Mouse (Mus musculus) spleen, adult 2 months (tissue): ENCODE results near the gene Pde9a. TPM values are rescaled to one million over a fixed set of nuclear protein-coding genes. Genes with fewer than 3 reads are reported as not detected.

Experiments used
- DNase-seq, 2 experiments: peaks; one replicate each; pipeline versions ENCODE4 v3.0.0 to v3.0.0-alpha.2; 2012 to 2021; ENCODE audit warnings: low spot score in 2 of 2, low read depth in 1 of 2
- H3K27ac ChIP-seq: fragments of 200-500 bp; 2 replicates; pipeline ENCODE4 v1.5.1; 2012; ENCODE audit warnings: low read length, inconsistent platforms; ENCODE audit not compliant: insufficient read depth
- H3K27me3 ChIP-seq: fragments of 200-500 bp; 2 replicates; pipeline ENCODE4 v1.6.1; 2012; ENCODE audit warnings: mild to moderate bottlenecking, moderate library complexity, low read length, inconsistent platforms; ENCODE audit not compliant: control insufficient read depth, insufficient read depth
- H3K36me3 ChIP-seq: fragments of 200-500 bp; 2 replicates; pipeline ENCODE4 v1.6.1; 2012; ENCODE audit warnings: mild to moderate bottlenecking, low read length, inconsistent platforms; ENCODE audit not compliant: control insufficient read depth, insufficient read depth
- H3K4me1 ChIP-seq: fragments of 200-500 bp; 2 replicates; pipeline ENCODE4 v1.6.1; 2011; ENCODE audit warnings: inconsistent platforms; ENCODE audit not compliant: control insufficient read depth, insufficient read depth, insufficient read length
- H3K4me3 ChIP-seq: fragments of 200-500 bp; 2 replicates; pipeline ENCODE4 v1.5.1; 2011; ENCODE audit warnings: mild to moderate bottlenecking, inconsistent platforms; ENCODE audit not compliant: insufficient read depth, insufficient read length; ENCODE audit errors: extremely low read depth
- CTCF ChIP-seq: fragments of 200-500 bp; IDR thresholded peaks from 2 replicates; pipeline ENCODE4 v1.5.1; 2011; ENCODE audit warnings: mild to moderate bottlenecking, inconsistent platforms; ENCODE audit not compliant: insufficient read depth, insufficient read length, insufficient replicate concordance; ENCODE audit errors: extremely low read depth
- POLR2A ChIP-seq: fragments of 200-500 bp; IDR thresholded peaks from 2 replicates; pipeline ENCODE4 v1.6.1; 2011; ENCODE audit warnings: low read depth, low read length, inconsistent platforms
- WGBS: fragments of 180-500 bp; shearing (Covaris S2); methylation state at CpG from one replicate; pipeline ENCODE4 v1.1.7; 2018; 5-methylcytosine and 5-hydroxymethylcytosine counted together
- polyA plus RNA-seq: library from polyadenylated mRNA; depleted of rRNA; stranded (reverse); fragments of >200 nt; gene quantifications from 2 replicates; pipeline ENCODE4 v1.2.3, GENCODE M21; 2012

Gene Pde9a
- polyA plus RNA-seq, 1 experiment: 1.3 TPM

DNA sequence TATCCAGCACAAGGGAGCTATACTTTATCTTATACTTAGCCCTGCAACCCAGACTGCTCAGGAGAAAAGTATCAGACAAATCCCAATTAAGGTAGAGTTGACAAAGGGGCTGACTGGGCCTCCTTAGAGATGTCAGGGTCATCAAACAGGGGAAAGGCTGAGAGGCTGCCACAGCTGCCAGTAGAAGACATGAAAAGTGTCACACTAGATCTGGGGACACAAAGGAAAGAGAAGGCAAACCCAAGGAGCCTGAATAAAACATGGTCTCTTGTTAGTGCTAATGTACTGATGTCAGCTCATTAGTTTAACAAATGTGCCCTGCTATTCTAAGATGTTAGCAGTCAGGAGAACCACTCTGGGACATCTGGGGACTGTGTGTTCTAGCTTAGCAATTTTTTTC is 15.1 kb upstream of the Pde9a start:
- H3K4me3 ChIP-seq: no peak overlapping the region
- DNase-seq: no peak
- no peak overlapping the region for H3K27ac ChIP-seq
- H3K4me1 ChIP-seq: no peaks in the 10 kb centered on the region
- H3K27me3 ChIP-seq: no peaks in the 10 kb centered on the region
- H3K36me3 ChIP-seq: no peaks in the 10 kb centered on the region
- TF ChIP-seq POLR2A: no peak

GRCm38 (mm10) chr17:31377961-31378360 is 8.0 kb upstream of the Pde9a start:
- Histone ChIP-seq H3K4me3 (no peak overlapping the region), H3K4me1 (no peaks in the 10 kb centered on the region), H3K27me3 (no peaks in the 10 kb centered on the region), H3K36me3 (no peaks in the 10 kb centered on the region), H3K27ac (no peak overlapping the region)
- peak; percentile 5 to 36 for DNase-seq
- WGBS: 17% methylated on average over 7 of the region's 7 CpGs
- peak; percentile 52; the same call in 1 of the 2 replicates for TF ChIP-seq CTCF
- no peak for TF ChIP-seq POLR2A

DNA sequence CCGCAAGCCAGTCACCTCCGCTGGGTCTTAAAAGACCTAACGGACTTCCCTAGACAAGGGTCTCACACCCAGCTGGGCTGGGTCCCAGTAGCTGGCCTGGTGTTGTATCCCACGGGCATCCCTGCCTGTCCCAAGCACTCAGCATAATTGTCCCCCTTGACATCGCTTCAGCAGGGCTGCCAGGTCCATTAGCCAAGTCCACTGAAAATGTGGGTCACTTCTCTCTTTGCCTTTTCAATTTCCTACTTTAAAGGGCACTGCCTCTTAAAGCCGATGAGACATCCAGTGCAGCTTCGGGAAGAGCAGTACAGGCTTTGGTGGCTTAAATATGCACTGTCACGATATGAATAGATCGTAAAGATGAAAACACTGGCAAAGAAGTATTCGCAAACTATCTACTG is 7.6 kb upstream of the Pde9a start:
- 81% methylated on average over 10 of the region's 10 CpGs for WGBS
- no peak for DNase-seq
- Histone ChIP-seq H3K27me3 (no peaks in the 10 kb centered on the region), H3K4me3 (no peak overlapping the region), H3K27ac (no peak overlapping the region), H3K36me3 (no peaks in the 10 kb centered on the region), H3K4me1 (no peaks in the 10 kb centered on the region)
- TF ChIP-seq CTCF (no peak), POLR2A (no peak)

- Histone ChIP-seq H3K4me1 (no peaks in the 10 kb centered on the region), H3K27ac (no peak overlapping the region), H3K4me3 (no peak overlapping the region), H3K36me3 (no peaks in the 10 kb centered on the region), H3K27me3 (no peaks in the 10 kb centered on the region)
- 70% methylated on average over 2 of the region's 2 CpGs for WGBS
- TF ChIP-seq CTCF (no peak), POLR2A (no peak)
- DNase-seq: no peak
These were observed 6.9 kb upstream of the Pde9a start for GRCm38 (mm10) chr17:31379086-31379485.

DNA sequence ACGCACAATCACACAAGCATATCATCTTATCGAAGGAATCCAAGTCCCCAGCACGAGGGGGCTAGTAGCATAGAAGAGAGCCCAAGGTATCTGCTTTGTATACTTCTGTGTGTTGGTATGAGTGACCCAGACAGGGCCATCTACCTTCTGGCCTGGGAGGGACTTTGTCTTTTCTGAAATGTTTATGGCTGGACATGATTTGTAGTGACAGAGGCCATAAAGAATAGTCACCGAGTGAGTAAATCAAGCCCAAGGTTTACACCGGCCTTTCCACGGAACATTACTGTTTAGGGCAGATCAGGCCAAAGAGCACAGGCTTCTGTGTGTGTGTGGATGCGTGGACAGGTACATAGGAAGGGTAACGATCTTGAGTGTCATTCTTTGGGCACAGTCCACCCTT is 6.1 kb upstream of the Pde9a start:
- Histone ChIP-seq H3K36me3 (no peaks in the 10 kb centered on the region), H3K4me3 (no peak overlapping the region), H3K27ac (no peak overlapping the region), H3K4me1 (no peaks in the 10 kb centered on the region), H3K27me3 (no peaks in the 10 kb centered on the region)
- 76% methylated on average over 8 of the region's 8 CpGs for WGBS
- no peak for TF ChIP-seq POLR2A
- TF ChIP-seq CTCF: no peak
- no peak for DNase-seq

- Histone ChIP-seq H3K4me3 (no peak overlapping the region), H3K4me1 (peaks cover 8% of the 10 kb centered on the region), H3K36me3 (no peaks in the 10 kb centered on the region), H3K27ac (no peak overlapping the region), H3K27me3 (peaks cover 10% of the 10 kb centered on the region)
- TF ChIP-seq POLR2A: no peak
- no peak for TF ChIP-seq CTCF
- no peak for DNase-seq
- WGBS: 84% methylated on average over 6 of the region's 6 CpGs
These were observed 2.7 kb upstream of the Pde9a start for GRCm38 (mm10) chr17:31383320-31383719.

- peaks cover 10% of the 10 kb centered on the region for H3K27me3 ChIP-seq
- H3K4me1 ChIP-seq: peaks cover 8% of the 10 kb centered on the region
- no peak overlapping the region for H3K27ac ChIP-seq
- H3K36me3 ChIP-seq: no peaks in the 10 kb centered on the region
- DNase-seq: no peak
- 45% methylated on average over 8 of the region's 8 CpGs for WGBS
- TF ChIP-seq POLR2A (no peak), CTCF (no peak)
- no peak overlapping the region for H3K4me3 ChIP-seq
These were observed 912 bp upstream of the Pde9a start for GRCm38 (mm10) chr17:31384968-31385627.
